8 mouse cellular contexts compared by ENCODE assay signal in the genomic region with DNA sequence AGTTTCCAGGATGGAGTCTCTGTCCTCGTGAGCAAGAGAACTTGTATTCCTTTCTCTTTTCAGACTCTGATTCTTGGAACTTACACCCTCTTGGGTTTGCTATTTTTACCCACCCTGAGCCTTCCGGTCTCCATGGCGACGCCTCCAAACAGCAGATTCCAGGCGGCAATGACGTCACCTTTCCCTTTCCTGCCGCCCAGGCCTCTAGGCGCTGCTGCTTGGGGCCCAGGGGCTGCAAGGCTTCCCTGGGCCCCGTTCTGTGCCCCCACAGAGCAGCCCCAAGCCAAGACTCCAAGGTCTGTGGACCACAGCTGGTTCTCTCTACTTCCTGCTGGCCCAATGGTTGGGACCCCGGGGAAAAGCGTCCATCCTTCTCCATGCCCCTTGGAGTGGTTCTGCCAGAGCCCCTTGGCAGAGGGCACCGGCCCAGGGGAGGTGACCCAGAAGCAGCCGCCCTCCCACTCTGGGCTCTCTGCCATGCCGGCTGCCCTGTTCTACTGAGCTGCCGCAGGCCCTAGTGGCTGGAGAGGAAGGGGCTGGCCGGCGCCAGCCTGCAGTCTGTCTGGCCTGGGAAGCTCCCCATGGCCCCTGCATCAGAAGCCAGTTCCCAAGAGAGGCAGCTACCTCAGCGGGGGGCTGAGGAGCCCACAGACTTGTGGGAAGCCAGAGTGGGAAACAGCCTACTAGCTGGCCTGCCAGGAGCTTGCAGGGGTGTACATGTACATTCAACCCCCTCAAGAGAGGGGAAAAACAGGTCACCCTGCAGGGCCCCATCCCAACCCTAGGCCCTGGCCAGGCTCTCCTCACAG. TPM values are rescaled to one million over a fixed set of nuclear protein-coding genes. Genes with fewer than 3 reads are reported as not detected.
DNase-seq lines count a peak whose midpoint lies in the region; ATAC-seq and TF ChIP-seq lines count a peak whose summit lies in the region.

No protein-coding gene starts in this region.

- peak; percentile 29 for TF ChIP-seq CTCF in intestine, postnatal 0 days (IDR thresholded peaks at IDR 0.05; ENCODE audit: low read depth)
- TF ChIP-seq CTCF in small intestine, adult 2 months (IDR thresholded peaks at IDR 0.05; ENCODE audit: extremely low read depth, insufficient read length, insufficient replicate concordance, low read depth, low read length) = no peak

- H3K4me2 ChIP-seq in embryonic facial prominence, embryonic 11.5 days (ENCODE audit: low read depth, low read length) = peak overlapping the region; percentile 21
- H3K4me2 ChIP-seq in intestine, postnatal 0 days (replicated peaks; ENCODE audit: low read depth) = peak overlapping the region; percentile 52

- H3K27me3 ChIP-seq in embryonic facial prominence, embryonic 11.5 days (ENCODE audit: control insufficient read depth, insufficient read depth, low read length) = no peaks in the 10 kb centered on the region
- no peaks in the 10 kb centered on the region for H3K27me3 ChIP-seq in intestine, postnatal 0 days (replicated peaks; ENCODE audit: control insufficient read depth, insufficient read depth, low read length)
- no peaks in the 10 kb centered on the region for H3K27me3 ChIP-seq in small intestine, adult 2 months (ENCODE audit: control insufficient read depth, insufficient read depth, low read length)

- peaks cover 24% of the 10 kb centered on the region for H3K4me1 ChIP-seq in embryonic facial prominence, embryonic 11.5 days (ENCODE audit: control insufficient read depth, insufficient read depth, low read length)
- H3K4me1 ChIP-seq in intestine, postnatal 0 days (replicated peaks; ENCODE audit: control insufficient read depth, insufficient read depth, low read length) = peaks cover 27% of the 10 kb centered on the region
- peaks cover 40% of the 10 kb centered on the region for H3K4me1 ChIP-seq in small intestine, adult 2 months (ENCODE audit: control insufficient read depth, insufficient read depth, insufficient read length, low read length)

- H3K27ac ChIP-seq in embryonic facial prominence, embryonic 11.5 days (replicated peaks; ENCODE audit: low read depth, low read length) = peak overlapping the region; percentile 87
- peak overlapping the region; percentile 96 for H3K27ac ChIP-seq in intestine, postnatal 0 days (ENCODE audit: low read depth, low read length)
- peak overlapping the region; percentile 94 for H3K27ac ChIP-seq in small intestine, adult 2 months (ENCODE audit: insufficient read depth, low read depth, low read length)

- 22% methylated on average over 18 of the region's 18 CpGs for WGBS in embryonic facial prominence, embryonic 11.5 days
- 20% methylated on average over 18 of the region's 18 CpGs for WGBS in intestine, postnatal 0 days
- WGBS in small intestine, adult 2 months = 19% methylated on average over 18 of the region's 18 CpGs

- peak; percentile 60 for ATAC-seq in embryonic facial prominence, embryonic 11.5 days (replicated peaks; ENCODE audit: insufficient number of reproducible peaks, low FRiP score, low TSS enrichment, low read depth)
- ATAC-seq in intestine, postnatal 0 days = peak; percentile 78
- ATAC-seq in megakaryocyte progenitor cell, adult 5-6 weeks (replicated peaks; ENCODE audit: poor library complexity) = peak; percentile 50

- H3K4me3 ChIP-seq in embryonic facial prominence, embryonic 11.5 days (ENCODE audit: low read depth, low read length) = 0 out of 2 replicates have a peak overlapping the region, but pooled peaks have one; percentile 6
- H3K4me3 ChIP-seq in intestine, postnatal 0 days (ENCODE audit: low read depth, low read length) = no peak overlapping the region
- H3K4me3 ChIP-seq in small intestine, adult 2 months (ENCODE audit: low read depth, low read length) = no peak overlapping the region

- TF ChIP-seq POLR2A in small intestine, adult 2 months (IDR thresholded peaks at IDR 0.05; ENCODE audit: low read depth, low read length) = peak; percentile 47; the same call in 1 of the 2 replicates

- no peaks in the 10 kb centered on the region for H3K9me3 ChIP-seq in embryonic facial prominence, embryonic 11.5 days (replicated peaks; ENCODE audit: control insufficient read depth, low read length)
- H3K9me3 ChIP-seq in intestine, postnatal 0 days (ENCODE audit: control insufficient read depth) = no peaks in the 10 kb centered on the region

- peak overlapping the region; percentile 60 for H3K9ac ChIP-seq in embryonic facial prominence, embryonic 11.5 days (replicated peaks; ENCODE audit: low read length)
- peak overlapping the region; percentile 40 for H3K9ac ChIP-seq in intestine, postnatal 0 days (ENCODE audit: low read depth, low read length)

- DNase-seq in 3T3-L1 (ENCODE audit: low read depth, low spot score) = peak; percentile 92
- DNase-seq in adrenal gland, postnatal 10 days = peak; percentile 89
- peak; percentile 90 for DNase-seq in embryonic facial prominence, embryonic 11.5 days (ENCODE audit: low spot score)
- DNase-seq in heart, adult 18-20 months = peak; percentile 96 to 97
- peak; percentile 92 to 98 for DNase-seq in left cerebral cortex, postnatal 25 days (ENCODE audit: low spot score in 2 of 2)

- H3K36me3 ChIP-seq in embryonic facial prominence, embryonic 11.5 days (replicated peaks; ENCODE audit: control insufficient read depth, insufficient read depth, low read depth, low read length) = no peaks in the 10 kb centered on the region
- H3K36me3 ChIP-seq in intestine, postnatal 0 days (ENCODE audit: control insufficient read depth, insufficient read depth) = no peaks in the 10 kb centered on the region
- H3K36me3 ChIP-seq in small intestine, adult 2 months (ENCODE audit: control insufficient read depth, insufficient read depth, low read length) = no peaks in the 10 kb centered on the region

- intact Hi-C loops in left cerebral cortex, postnatal 25 days (cut with DNase I) = no loop called here

RNA-seq across cellular contexts. Expression of a gene that starts 13.1 kb away (rescaled TPM):
- total RNA-seq in adrenal gland, postnatal 10 days (2021) = 10 to 100 TPM; 65.3 to 80.4 TPM
- polyA plus RNA-seq in embryonic facial prominence, embryonic 11.5 days (2014; fragmentation: Nextera tagmentation; extraction: Ambion mirVana) = 15.4 and 15.9 TPM in 2 replicates
- 10 to 100 TPM; 48.6 to 50.2 TPM for total RNA-seq in heart, adult 18-20 months (2021)
- 13.3 and 14.0 TPM in 2 replicates for polyA plus RNA-seq in intestine, postnatal 0 days (2015; fragmentation: Nextera tagmentation; extraction: Ambion mirVana)
- 100 to 1,000 TPM; 111 to 112 TPM for total RNA-seq in left cerebral cortex, postnatal 25 days (2021)
- 16.9 and 19.7 TPM in 2 replicates for total RNA-seq in megakaryocyte progenitor cell, adult 5-6 weeks (2015)
- total RNA-seq in megakaryocyte progenitor cell, adult 5-6 weeks (2017) = 5.0 and 5.7 TPM in 2 replicates
- polyA plus RNA-seq in small intestine, adult 2 months (2012; rRNA removed) = 27.8 and 48.0 TPM in 2 replicates

RNA-seq across cellular contexts. Expression of a gene that starts 14.1 kb away (rescaled TPM):
- total RNA-seq in adrenal gland, postnatal 10 days (2021) = 10 to 100 TPM; 41.1 to 47.3 TPM
- 87.8 and 93.4 TPM in 2 replicates for polyA plus RNA-seq in embryonic facial prominence, embryonic 11.5 days (2014; fragmentation: Nextera tagmentation; extraction: Ambion mirVana)
- 10 to 100 TPM; 19.2 to 20.3 TPM for total RNA-seq in heart, adult 18-20 months (2021)
- polyA plus RNA-seq in intestine, postnatal 0 days (2015; fragmentation: Nextera tagmentation; extraction: Ambion mirVana) = 54.6 and 57.8 TPM in 2 replicates
- 10 to 100 TPM; 24.2 to 27.3 TPM for total RNA-seq in left cerebral cortex, postnatal 25 days (2021)
- total RNA-seq in megakaryocyte progenitor cell, adult 5-6 weeks (2015) = 28.6 and 46.3 TPM in 2 replicates
- total RNA-seq in megakaryocyte progenitor cell, adult 5-6 weeks (2017) = 14.2 and 17.6 TPM in 2 replicates
- 22.5 and 52.0 TPM in 2 replicates for polyA plus RNA-seq in small intestine, adult 2 months (2012; rRNA removed)
